Mouse (Mus musculus) hindbrain, postnatal 0 days (tissue): ENCODE results near the gene Doc2g. TPM values are rescaled to one million over a fixed set of nuclear protein-coding genes. Genes with fewer than 3 reads are reported as not detected.

Experiments used
- ATAC-seq: fragments of 200-750 bp; cut with Nextera tagmentation; 2 replicates; pipeline ENCODE4 v1.8.0; 2017; ENCODE audit warnings: mild to moderate bottlenecking, moderate TSS enrichment, moderate library complexity
- DNase-seq: peaks from one replicate; pipeline ENCODE4 v3.0.0-alpha.2; 2015; ENCODE audit warnings: low spot score
- H3K27ac ChIP-seq: fragments of 300-500 bp; sonication (generic); 2 replicates; pipeline ENCODE4 v1.5.1; 2014; ENCODE audit warnings: mild to moderate bottlenecking
- H3K27me3 ChIP-seq: fragments of 300-500 bp; sonication (generic); 2 replicates; pipeline ENCODE4 v1.6.1; 2014; ENCODE audit warnings: low read length, mixed read lengths; ENCODE audit not compliant: insufficient read depth
- H3K36me3 ChIP-seq: fragments of 300-500 bp; sonication (generic); 2 replicates; pipeline ENCODE4 v1.6.1; 2014; ENCODE audit warnings: low read length, mixed read lengths; ENCODE audit not compliant: insufficient read depth
- H3K4me1 ChIP-seq: fragments of 300-500 bp; sonication (generic); 2 replicates; pipeline ENCODE4 v1.6.1; 2014; ENCODE audit warnings: antibody characterized with exemption, low read length, mixed read lengths; ENCODE audit not compliant: insufficient read depth
- H3K4me2 ChIP-seq: fragments of 300-500 bp; sonication (generic); 2 replicates; pipeline ENCODE4 v1.6.1; 2014; ENCODE audit warnings: low read depth, mild to moderate bottlenecking, low read length, moderate library complexity, mixed read lengths
- H3K4me3 ChIP-seq: fragments of 300-500 bp; sonication (generic); 2 replicates; pipeline ENCODE4 v1.5.1; 2014; ENCODE audit warnings: low read length
- H3K9ac ChIP-seq: fragments of 300-500 bp; sonication (generic); replicated peaks from 2 replicates; pipeline ENCODE4 v1.6.1; 2014; ENCODE audit warnings: mild to moderate bottlenecking, low read length, moderate library complexity, mixed read lengths
- H3K9me3 ChIP-seq: fragments of 300-500 bp; sonication (generic); 2 replicates; pipeline ENCODE4 v1.6.1; 2016; ENCODE audit warnings: low read length, mixed read lengths
- CTCF ChIP-seq: IDR thresholded peaks from 2 replicates; pipeline ENCODE4 v1.5.1; 2016; ENCODE audit warnings: antibody characterized with exemption, control low read depth, low read depth
- WGBS: fragments of 180-500 bp; shearing (Covaris S2); extraction: QIAGEN DNeasy Blood & Tissue Kit; methylation state at CpG from one replicate; pipeline ENCODE4 v1.1.7; 2014; 5-methylcytosine and 5-hydroxymethylcytosine counted together
- polyA plus RNA-seq: library from polyadenylated mRNA; unstranded; fragments of >200 nt; fragmentation: Nextera tagmentation; extraction: Ambion mirVana; gene quantifications from 2 replicates; pipeline ENCODE4 v1.2.1, GENCODE M21; 2015
- total RNA-seq: library from RNA; depleted of rRNA; stranded (reverse); fragments of >200 nt; gene quantifications from 2 replicates; pipeline ENCODE4 v1.2.3, GENCODE M21; 2014

Doc2g gene
- total and polyA plus RNA-seq, 2 experiments from 2014 or later, result 3.5 to 3.9 TPM

DNA sequence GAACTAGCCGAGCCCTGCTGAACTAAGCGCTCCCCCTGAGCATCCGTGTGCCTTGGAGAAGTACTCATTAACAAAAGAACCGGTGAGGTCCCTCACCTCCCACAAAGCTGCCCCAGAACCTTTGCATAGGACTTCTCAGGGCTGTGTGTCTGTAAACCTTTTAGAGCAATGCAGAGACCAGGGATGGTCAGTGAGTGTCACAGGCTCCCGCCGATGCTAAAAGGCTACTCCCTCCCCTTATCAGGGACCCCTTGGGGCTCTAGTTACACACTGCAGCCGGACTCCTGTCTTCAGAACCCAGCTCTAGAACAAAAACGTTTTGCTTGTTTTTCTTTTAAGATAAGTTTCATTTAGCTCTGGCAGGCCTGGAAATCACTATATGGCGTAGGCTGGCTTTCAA lies 10.0 kb downstream of the Doc2g start:
- Histone ChIP-seq H3K4me3 (peak overlapping the region; percentile 90), H3K27me3 (no peaks in the 10 kb centered on the region), H3K4me2 (peak overlapping the region; percentile 78), H3K4me1 (peaks cover 6% of the 10 kb centered on the region), H3K27ac (no peak overlapping the region), H3K36me3 (peaks cover 21% of the 10 kb centered on the region), H3K9me3 (no peaks in the 10 kb centered on the region), H3K9ac (peak overlapping the region; percentile 33; the same call in 1 of the 2 replicates)
- ATAC-seq (no peak), DNase-seq (no peak)
- TF ChIP-seq CTCF, result no peak
- WGBS, result 23% methylated on average over 9 of the region's 9 CpGs

DNA sequence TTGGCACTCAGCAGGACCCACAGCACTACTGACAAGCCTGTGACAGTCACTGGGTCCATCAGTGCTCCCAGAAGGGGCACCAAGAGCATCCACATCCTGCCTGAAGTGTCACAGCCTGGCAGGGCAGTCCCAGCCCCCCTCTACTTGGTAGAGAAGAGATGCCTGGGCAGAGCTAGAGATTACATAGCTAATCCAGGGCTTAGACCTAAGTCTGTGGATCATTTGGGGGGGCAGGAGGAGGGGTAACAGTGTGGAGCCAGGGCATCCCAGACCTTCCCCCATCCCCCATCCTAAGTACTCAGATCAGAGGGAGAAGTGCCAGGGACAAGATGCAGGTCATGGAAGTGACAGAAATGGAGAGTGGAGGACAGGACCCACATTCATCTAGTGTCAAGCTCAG lies 11.7 kb downstream of the Doc2g start:
- H3K36me3 ChIP-seq, result peaks cover 4% of the 10 kb centered on the region; the same call in 1 of the 2 replicates
- no peak for TF ChIP-seq CTCF
- no peak overlapping the region for H3K9ac ChIP-seq

DNA sequence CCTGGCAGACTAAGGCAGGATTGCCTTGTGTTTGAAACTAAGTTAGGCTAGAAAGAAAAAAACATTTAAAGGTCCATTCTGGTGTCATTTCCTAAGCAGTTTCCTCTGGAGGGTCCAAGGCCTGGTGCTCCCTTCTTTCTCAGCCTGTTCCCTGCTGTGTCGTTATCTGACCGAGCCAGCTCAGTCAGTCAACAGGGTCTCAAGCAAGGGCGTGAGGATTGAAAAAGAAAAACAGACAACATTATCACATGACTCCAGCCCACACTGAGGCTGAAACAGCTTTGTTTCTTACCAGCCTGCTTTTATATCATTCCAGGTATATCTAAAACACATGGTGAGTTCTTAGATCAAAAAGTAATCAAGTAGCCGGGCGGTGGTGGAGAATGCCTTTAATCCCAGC lies 12.5 kb downstream of the Doc2g start:
- WGBS, result 63% methylated on average over 5 of the region's 5 CpGs

More for the DNA sequence above, 11.7 kb downstream of the Doc2g start:
- H3K27ac ChIP-seq, result no peak overlapping the region
- DNase-seq (no peak), ATAC-seq (no peak)
- H3K4me3 ChIP-seq, result no peak overlapping the region
- no peaks in the 10 kb centered on the region for H3K27me3 ChIP-seq
- H3K4me1 ChIP-seq, result peaks cover 6% of the 10 kb centered on the region
- no peak overlapping the region for H3K4me2 ChIP-seq
- H3K9me3 ChIP-seq, result no peaks in the 10 kb centered on the region

DNA sequence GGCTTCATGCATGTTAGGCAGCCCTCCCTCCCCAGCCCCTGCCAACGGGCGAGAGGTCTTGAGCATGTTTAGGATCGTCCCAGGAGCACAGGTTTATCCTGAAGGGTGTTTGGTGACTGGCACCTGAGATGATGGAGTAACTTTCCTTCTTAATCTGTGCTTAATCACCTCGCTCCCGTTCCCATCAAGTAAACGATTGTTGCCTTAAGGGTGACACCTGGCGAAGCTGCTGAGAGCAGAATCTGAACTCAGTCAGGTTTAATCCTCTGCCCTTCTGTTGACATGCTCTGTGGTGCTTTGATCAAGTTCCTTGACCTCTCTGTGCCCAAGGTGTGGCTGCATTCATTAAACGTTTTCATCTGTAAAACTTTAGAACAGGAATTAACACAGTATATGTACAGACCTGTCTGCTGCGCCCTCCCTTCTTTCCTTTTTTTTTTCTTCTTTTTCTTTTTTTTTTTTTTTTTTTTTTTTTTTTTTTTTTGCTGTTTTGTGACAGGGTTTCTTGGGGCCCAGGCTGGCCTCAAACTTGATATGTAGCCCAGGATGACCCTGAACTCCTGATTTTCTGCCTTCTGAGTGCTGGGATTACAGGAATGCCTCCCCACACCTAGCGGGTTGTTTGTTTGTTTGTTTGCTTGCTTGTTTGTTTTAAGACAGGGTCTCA lies 14.9 kb downstream of the Doc2g start:
- Histone ChIP-seq H3K27me3 (no peaks in the 10 kb centered on the region), H3K9me3 (no peaks in the 10 kb centered on the region), H3K9ac (no peak overlapping the region), H3K4me2 (no peak overlapping the region), H3K4me1 (no peaks in the 10 kb centered on the region), H3K36me3 (no peaks in the 10 kb centered on the region), H3K4me3 (no peak overlapping the region), H3K27ac (no peak overlapping the region)
- WGBS, result 68% methylated on average over 10 of the region's 10 CpGs
- no peak for ATAC-seq
- TF ChIP-seq CTCF, result no peak
- DNase-seq, result no peak

More for the DNA sequence above, 12.5 kb downstream of the Doc2g start:
- Histone ChIP-seq H3K4me3 (no peak overlapping the region), H3K27me3 (no peaks in the 10 kb centered on the region), H3K27ac (no peak overlapping the region), H3K4me1 (peaks cover 6% of the 10 kb centered on the region), H3K36me3 (no peaks in the 10 kb centered on the region), H3K9ac (no peak overlapping the region), H3K4me2 (no peak overlapping the region), H3K9me3 (no peaks in the 10 kb centered on the region)
- DNase-seq (no peak), ATAC-seq (no peak)
- TF ChIP-seq CTCF, result no peak

DNA sequence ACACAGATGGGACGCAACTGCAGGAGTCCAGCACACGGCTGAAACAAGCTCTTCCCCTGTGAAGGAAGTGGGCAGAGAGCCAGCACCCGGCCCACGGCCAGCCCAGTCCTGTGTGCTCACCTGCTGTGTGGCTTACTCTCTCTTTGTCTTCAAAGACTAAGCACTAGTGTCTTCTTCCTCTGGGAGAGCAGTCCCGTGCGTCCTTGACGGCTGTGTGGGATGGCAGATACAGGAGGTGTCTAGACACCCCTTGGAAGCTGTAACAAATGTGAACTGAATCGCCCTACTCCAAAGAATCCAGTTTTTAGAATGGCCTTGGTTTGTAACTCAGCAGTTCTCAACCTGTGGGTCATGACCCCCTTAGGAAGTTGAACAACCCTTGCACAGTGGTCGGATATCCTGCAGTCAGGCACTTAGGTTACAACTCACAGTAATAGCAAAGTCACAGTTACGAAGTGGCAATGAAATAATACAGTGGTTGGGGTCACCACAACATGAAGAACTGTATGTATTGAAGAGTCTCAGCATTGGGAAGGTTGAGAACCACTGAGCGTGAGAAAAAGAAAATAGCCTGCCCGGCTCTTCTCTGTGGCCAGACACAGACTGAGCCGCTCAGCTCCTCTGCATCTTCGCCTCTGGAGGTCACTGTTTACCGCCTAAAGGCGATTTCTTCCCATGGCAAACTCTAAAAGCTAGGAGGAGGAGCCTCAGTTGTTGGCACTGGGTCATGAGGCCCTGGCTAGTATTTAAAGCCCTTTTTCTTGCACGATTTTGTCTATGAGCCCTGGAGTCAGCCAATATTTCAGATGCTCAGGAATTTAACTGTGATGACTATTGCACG lies 15.8 kb downstream of the Doc2g start:
- ATAC-seq, result peak; percentile 93
- Histone ChIP-seq H3K9me3 (no peaks in the 10 kb centered on the region), H3K4me2 (no peak overlapping the region), H3K36me3 (no peaks in the 10 kb centered on the region), H3K27ac (0 out of 2 replicates have a peak overlapping the region, but pooled peaks have one; percentile 41), H3K27me3 (no peaks in the 10 kb centered on the region), H3K4me3 (no peak overlapping the region), H3K4me1 (no peaks in the 10 kb centered on the region), H3K9ac (no peak overlapping the region)
- DNase-seq, result peak; percentile 92
- 19% methylated on average over 18 of the region's 18 CpGs for WGBS
- TF ChIP-seq CTCF, result peak; percentile 84

DNA sequence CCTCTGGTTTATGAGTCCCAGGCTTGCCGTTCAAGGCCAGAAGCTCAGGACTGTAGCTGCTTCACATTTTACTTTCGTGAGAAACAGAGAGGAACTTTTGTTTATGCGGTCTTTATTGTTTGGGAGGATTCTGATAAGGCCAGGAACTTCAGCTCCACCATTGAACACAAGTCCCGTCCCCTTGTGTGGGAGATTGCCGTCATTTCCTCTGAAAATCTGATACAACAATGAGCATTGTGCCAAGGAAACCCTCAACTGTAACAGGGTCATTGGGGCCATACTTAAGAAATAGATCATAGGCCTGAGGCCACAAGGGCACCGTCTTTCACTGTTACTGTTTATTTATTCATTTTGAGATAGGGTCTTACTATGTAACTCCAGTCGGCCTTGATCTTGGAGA lies 20.1 kb downstream of the Doc2g start:
- H3K4me1 ChIP-seq, result no peaks in the 10 kb centered on the region
- DNase-seq (no peak), ATAC-seq (no peak)
- TF ChIP-seq CTCF, result no peak
- WGBS, result 81% methylated on average over 7 of the region's 7 CpGs
- no peaks in the 10 kb centered on the region for H3K27me3 ChIP-seq
- no peak overlapping the region for H3K4me3 ChIP-seq
- no peak overlapping the region for H3K4me2 ChIP-seq
- H3K27ac ChIP-seq, result no peak overlapping the region
- no peak overlapping the region for H3K9ac ChIP-seq
- no peaks in the 10 kb centered on the region for H3K36me3 ChIP-seq
- H3K9me3 ChIP-seq, result no peaks in the 10 kb centered on the region

DNA sequence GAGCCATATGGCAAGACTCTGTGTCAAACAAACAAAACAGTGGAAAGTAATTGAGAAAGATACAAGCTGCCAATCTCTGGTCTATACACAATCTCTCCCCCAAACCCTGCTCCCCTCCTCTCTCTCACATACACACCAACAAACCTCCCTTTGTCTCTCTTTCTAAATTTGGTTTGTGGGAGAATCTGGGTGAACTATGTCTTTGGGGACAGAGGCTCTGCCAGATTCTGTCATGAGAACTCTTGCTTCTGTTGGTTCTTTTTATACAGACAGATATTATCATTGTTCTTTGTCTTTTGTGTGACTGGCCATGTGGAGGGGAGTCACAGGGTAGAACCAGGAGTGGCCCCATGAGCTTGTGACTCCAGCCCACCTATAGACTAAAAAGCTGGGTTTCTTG lies 24.5 kb downstream of the Doc2g start:
- H3K4me2 ChIP-seq, result no peak overlapping the region
- H3K9me3 ChIP-seq, result no peaks in the 10 kb centered on the region
- TF ChIP-seq CTCF, result no peak
- H3K9ac ChIP-seq, result no peak overlapping the region
- DNase-seq (no peak), ATAC-seq (no peak)
- H3K27ac ChIP-seq, result no peak overlapping the region
- no peaks in the 10 kb centered on the region for H3K4me1 ChIP-seq
- no peaks in the 10 kb centered on the region for H3K36me3 ChIP-seq
- H3K27me3 ChIP-seq, result no peaks in the 10 kb centered on the region
- H3K4me3 ChIP-seq, result no peak overlapping the region
